Mouse (Mus musculus) urinary bladder, postnatal 4 days (tissue): Measurements from ENCODE around the gene Asic2.

Experiments
- DNase-seq, 2 experiments: peaks; one replicate each; pipeline ENCODE4 v3.0.0; 2021 to 2022; ENCODE audit warnings: low spot score in 2 of 2

Asic2 gene

DNA sequence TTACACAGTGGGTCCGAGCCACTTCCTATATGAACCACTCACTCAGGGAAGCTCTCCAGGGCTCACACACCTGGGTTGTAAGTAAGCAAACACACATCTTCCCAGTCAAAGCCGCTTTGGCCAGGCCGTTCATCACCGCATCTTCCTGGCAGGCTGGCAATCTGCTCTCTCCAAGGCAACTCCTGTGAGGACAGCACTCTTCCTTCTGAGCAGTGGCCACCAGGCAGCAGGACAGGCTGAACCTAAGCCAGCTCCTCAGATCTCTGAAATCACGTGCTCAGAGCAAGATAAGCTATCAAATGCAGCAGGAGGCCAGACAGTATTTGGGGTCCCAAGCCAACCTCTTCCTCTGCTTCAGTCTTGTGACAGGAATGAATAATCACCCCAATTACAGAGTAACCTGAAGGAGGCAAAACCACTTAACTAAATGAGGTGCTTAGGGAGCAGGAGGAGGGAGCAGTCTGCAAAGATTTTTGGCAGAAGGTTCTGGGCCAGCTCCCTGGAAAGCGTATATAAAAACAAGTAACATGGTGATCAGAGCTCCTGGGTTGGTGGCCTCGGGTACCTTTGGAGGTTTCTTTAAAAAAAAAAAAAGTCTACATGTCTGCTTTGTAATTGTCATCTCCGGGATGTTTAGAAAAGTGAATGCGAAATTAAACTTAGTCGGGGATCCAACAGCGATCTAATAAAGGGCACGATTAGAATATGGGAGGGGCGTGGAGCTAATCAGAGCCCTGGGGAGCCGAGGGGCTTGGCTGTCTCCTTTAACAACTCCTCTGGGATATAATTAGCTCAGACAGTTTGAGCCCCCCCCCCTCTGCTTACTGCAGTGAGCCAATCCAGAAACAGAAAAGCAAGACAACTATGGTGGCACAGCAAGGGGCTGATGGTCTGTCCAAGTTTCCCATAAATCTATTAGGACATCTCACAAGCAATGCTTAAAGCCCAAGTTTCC, 450.0 kb downstream of the Asic2 start:
- DNase-seq: no peak

DNA sequence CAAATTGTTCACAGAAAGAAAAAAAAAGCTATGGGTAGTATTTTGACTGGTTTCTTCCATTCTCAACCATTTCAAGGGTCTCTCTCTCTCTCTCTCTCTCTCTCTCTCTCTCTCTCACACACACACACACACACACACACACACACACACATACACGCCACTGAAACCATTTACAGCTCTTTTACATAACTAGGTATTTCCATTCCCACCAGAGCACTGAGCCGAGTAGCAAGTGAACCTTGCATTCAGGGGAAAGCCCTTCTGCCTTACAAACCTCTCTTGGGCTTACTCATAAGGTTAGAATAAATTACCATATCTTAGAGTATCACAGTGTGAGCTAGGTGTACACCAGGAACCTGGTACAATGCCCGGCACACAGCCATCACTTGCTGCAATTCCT, 452.5 kb downstream of the Asic2 start:
- DNase-seq: no peak

GRCm38 (mm10) chr11:81512434-81512833, 455.8 kb downstream of the Asic2 start:
- DNase-seq: no peak

DNA sequence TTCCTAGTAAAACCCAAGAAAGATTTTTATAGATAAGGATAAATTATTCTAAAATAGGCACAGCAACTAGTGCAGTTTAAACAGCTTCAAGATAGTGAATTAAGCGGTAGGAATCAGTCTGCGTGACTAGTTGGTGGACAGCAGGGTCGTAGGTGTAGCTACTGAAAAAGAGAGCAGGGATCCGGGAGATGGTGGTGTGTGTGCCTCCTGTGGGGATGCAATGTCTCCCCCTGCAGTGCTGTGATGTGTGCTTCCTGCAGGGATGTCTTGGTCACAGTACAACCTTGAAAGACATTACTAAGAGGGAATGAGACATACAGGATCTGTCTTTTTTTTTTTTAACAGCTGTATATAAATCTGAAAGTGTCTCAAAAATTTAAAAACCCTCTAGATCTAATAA, 456.9 kb downstream of the Asic2 start:
- no peak for DNase-seq

DNA sequence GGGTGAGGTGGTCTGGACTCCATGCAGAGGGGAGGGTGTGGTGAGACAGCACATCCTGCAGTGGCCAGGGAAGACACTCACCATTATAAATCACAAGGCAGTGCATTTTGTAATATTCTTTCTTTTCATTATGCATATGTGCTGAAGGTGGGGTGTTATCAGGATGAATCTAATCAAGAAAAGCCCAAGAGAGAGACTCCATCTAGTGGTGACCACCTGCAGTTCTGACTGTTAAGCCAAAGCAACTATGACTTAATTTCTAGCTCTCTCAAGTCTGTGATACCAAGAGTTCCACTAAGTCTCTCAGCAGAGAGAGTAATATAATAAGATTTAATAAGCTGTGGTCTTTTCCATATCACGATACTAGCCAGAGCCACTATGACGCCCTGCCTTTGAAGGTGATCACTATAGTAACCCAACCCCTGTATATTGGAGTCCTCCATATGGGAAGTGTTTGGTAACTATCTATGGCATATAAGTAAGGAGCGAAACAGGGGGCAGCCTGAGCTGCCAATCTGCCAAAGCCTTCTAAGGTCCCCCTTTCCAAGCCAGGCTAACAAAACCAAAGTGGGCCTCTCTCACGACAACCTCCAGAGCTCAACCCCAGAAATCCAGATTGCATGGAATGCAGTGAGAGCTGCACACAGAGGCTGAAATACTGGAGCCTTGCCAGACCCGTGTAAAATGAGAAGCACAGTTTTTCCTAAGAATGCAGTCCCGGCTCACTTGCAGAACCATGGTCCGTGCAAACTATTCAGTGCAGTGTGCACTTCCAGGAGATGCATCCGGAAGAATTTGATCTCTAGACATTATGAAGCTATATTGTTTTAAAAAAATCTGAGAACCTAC, 459.6 kb downstream of the Asic2 start:
- no peak for DNase-seq

GRCm38 (mm10) chr11:81504791-81505430, 463.3 kb downstream of the Asic2 start:
- DNase-seq: no peak

- DNase-seq: no peak
Observed at GRCm38 (mm10) chr11:81501473-81502246, 466.6 kb downstream of the Asic2 start.

GRCm38 (mm10) chr11:81498990-81499389, 469.3 kb downstream of the Asic2 start:
- no peak for DNase-seq

- DNase-seq: no peak
Observed at GRCm38 (mm10) chr11:81497652-81498391, 470.4 kb downstream of the Asic2 start.

GRCm38 (mm10) chr11:81496446-81496845, 471.8 kb downstream of the Asic2 start:
- DNase-seq: no peak

- no peak for DNase-seq
Observed at GRCm38 (mm10) chr11:81492351-81492750, 475.9 kb downstream of the Asic2 start.

- no peak for DNase-seq
Observed at GRCm38 (mm10) chr11:81489144-81489735, 479.0 kb downstream of the Asic2 start.

DNA sequence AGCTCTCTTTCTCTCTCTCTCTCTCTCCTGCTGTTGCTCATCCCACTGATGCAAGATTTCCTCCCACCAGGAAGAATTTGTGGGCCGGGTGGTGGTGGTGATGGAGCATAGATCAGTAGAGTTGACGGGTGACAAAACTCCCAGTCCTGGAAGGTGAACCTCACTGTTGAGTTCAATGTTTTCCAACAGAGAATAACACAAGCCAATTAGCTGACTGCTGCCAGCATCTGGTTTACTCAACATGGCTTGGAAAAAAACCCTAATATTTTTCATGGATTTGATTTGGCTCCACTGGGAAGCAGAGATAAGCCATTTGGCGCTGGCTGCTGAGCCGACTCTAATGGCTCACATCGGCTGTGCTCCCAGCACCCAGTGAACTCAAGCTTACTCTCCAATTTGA, 479.6 kb downstream of the Asic2 start:
- DNase-seq: no peak

- DNase-seq: no peak
Observed at GRCm38 (mm10) chr11:81486265-81486940, 481.9 kb downstream of the Asic2 start.

DNA sequence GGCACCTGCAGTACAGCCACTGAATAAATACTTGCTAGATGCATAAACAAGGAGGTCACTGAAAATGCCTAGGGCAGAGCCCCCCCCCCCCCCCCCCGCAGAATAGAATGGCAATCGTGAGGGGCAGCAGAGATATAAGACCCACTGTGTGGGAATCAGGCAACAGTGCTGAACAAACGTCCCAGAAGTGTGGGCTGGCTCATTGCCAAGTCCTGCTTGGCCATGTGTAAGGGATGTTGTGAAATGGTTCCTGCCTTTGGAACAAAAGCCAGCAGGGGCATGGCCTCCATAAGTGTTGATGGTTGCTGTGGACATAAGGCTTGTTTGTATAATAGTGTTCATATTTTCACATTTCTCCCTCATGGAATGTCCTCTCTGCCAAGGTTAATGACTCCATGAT, 487.1 kb downstream of the Asic2 start:
- no peak for DNase-seq

DNA sequence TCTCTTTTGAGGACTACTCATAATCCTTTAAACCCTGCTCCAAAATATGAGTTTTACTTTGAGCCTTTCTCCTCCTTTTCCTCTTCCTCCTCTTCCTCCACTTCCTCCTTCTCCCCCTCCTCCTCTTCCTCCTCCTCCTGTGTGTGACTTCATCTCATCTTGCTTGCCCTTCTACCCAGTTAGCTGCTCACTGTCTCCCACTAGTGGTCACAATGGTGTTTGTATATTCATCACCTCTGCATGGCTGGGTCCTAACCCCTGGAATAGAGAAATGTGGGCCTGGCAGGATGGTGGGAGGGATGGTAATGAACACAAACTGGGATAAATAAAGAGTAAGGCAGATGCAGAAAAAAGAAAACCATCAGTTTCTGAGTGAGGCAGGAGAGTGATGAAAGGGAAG, 492.0 kb downstream of the Asic2 start:
- DNase-seq: no peak

GRCm38 (mm10) chr11:81474121-81474520, 494.1 kb downstream of the Asic2 start:
- DNase-seq: no peak

- no peak for DNase-seq
Observed at GRCm38 (mm10) chr11:81462199-81462598, 506.1 kb downstream of the Asic2 start.

DNA sequence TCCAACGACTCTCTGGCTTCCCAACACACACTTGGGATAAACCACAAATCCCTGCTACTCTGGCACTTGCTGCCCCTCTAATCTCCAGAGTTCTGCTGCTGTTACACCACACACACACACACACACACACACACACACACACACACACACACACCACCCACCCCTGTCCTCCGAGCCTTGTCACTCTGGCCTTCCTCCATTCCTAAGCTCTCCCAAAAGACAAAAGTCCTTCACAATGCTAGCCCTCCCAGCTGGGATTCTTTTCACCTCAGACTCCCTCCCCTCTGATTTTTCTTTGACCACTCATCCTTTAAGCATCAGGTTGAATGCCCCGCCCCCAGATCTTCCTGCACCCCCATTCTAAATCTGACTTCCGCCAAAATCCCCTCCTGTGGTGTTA, 506.5 kb downstream of the Asic2 start:
- no peak for DNase-seq

DNA sequence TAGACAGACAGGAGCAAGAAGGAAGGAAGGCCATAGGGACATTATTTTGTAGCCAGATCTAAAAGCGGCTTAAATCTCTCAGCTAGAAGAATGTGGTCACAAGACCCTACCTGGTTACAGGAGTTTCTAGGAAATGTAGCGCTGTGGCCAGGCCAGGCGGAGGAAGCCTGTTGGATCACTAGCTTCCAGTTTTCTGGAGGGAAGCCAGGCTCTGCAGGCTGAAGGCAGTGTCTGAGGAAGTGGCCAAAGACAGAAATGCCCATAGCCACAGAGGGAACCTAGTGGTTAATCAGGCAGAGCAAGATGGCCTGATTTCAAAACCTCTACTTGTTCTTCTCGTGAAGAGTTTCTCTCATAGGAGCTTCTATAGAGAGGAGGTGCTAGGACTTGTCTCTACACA, 513.3 kb downstream of the Asic2 start:
- DNase-seq: no peak
